Mouse (Mus musculus) lung, embryonic 16.5 days (tissue): ENCODE measurements around the gene Pbx1. TPM values are rescaled to one million over a fixed set of nuclear protein-coding genes. Genes with fewer than 3 reads are reported as not detected.

Source experiments
- ATAC-seq: fragments of 200-750 bp; cut with Nextera tagmentation; 2 replicates; pipeline ENCODE4 v1.8.0; 2017; ENCODE audit warnings: low read depth, mild to moderate bottlenecking, moderate library complexity
- H3K27ac ChIP-seq: fragments of 300-500 bp; sonication (generic); 2 replicates; pipeline ENCODE4 v1.5.1; 2014; ENCODE audit warnings: mild to moderate bottlenecking, control low read depth, low read length
- H3K27me3 ChIP-seq: fragments of 300-500 bp; sonication (generic); 2 replicates; pipeline ENCODE4 v1.6.1; 2014; ENCODE audit warnings: low read depth, low read length, mixed read lengths; ENCODE audit not compliant: control insufficient read depth, insufficient read depth
- H3K36me3 ChIP-seq: fragments of 300-500 bp; sonication (generic); 2 replicates; pipeline ENCODE4 v1.6.1; 2014; ENCODE audit warnings: low read length; ENCODE audit not compliant: control insufficient read depth, insufficient read depth
- H3K4me1 ChIP-seq: fragments of 300-500 bp; sonication (generic); replicated peaks from 2 replicates; pipeline ENCODE4 v1.6.1; 2014; ENCODE audit warnings: low read length, mixed read lengths; ENCODE audit not compliant: control insufficient read depth, insufficient read depth
- H3K4me2 ChIP-seq: fragments of 300-500 bp; sonication (generic); 2 replicates; pipeline ENCODE4 v1.6.1; 2014; ENCODE audit warnings: low read depth, low read length, control low read depth
- H3K4me3 ChIP-seq: fragments of 300-500 bp; sonication (generic); 2 replicates; pipeline ENCODE4 v1.5.1; 2014; ENCODE audit warnings: mild to moderate bottlenecking, low read length, control low read depth
- H3K9ac ChIP-seq: fragments of 300-500 bp; sonication (generic); 2 replicates; pipeline ENCODE4 v1.6.1; 2014; ENCODE audit warnings: low read length, control low read depth
- H3K9me3 ChIP-seq: fragments of 300-500 bp; sonication (generic); 2 replicates; pipeline ENCODE4 v1.6.1; 2016; ENCODE audit warnings: low read length; ENCODE audit not compliant: control insufficient read depth
- WGBS: fragments of 180-500 bp; shearing (Covaris S2); extraction: QIAGEN DNeasy Blood & Tissue Kit; methylation state at CpG from one replicate; pipeline ENCODE4 v1.1.7; 2014; 5-methylcytosine and 5-hydroxymethylcytosine counted together
- polyA plus RNA-seq: library from polyadenylated mRNA; unstranded; fragments of >200 nt; fragmentation: Nextera tagmentation; extraction: Ambion mirVana; gene quantifications from 2 replicates; pipeline ENCODE4 v1.2.1, GENCODE M21; 2015

Pbx1 gene
- polyA plus RNA-seq, 1 experiment from 2014 or later, result 34.3 TPM

GRCm38 (mm10) chr1:168098806-168099205 lies 333.3 kb downstream of the Pbx1 start:
- no peaks in the 10 kb centered on the region for H3K36me3 ChIP-seq
- no peak overlapping the region for H3K9ac ChIP-seq
- no peaks in the 10 kb centered on the region for H3K9me3 ChIP-seq
- no peak for ATAC-seq
- no peaks in the 10 kb centered on the region for H3K4me1 ChIP-seq
- 84% methylated on average over 2 of the region's 2 CpGs for WGBS
- H3K4me3 ChIP-seq, result no peak overlapping the region
- H3K4me2 ChIP-seq, result no peak overlapping the region
- no peak overlapping the region for H3K27ac ChIP-seq
- H3K27me3 ChIP-seq, result no peaks in the 10 kb centered on the region

GRCm38 (mm10) chr1:168094671-168095070 lies 337.4 kb downstream of the Pbx1 start:
- H3K4me1 ChIP-seq, result no peaks in the 10 kb centered on the region

GRCm38 (mm10) chr1:168093044-168093443 lies 339.0 kb downstream of the Pbx1 start:
- Histone ChIP-seq H3K4me1 (no peaks in the 10 kb centered on the region), H3K4me3 (no peak overlapping the region), H3K27me3 (no peaks in the 10 kb centered on the region), H3K4me2 (no peak overlapping the region), H3K36me3 (no peaks in the 10 kb centered on the region), H3K9me3 (no peaks in the 10 kb centered on the region), H3K27ac (no peak overlapping the region), H3K9ac (no peak overlapping the region)
- 63% methylated on average over 2 of the region's 2 CpGs for WGBS
- peak; percentile 54; the same call in 1 of the 2 replicates for ATAC-seq

More at GRCm38 (mm10) chr1:168094671-168095070, 337.4 kb downstream of the Pbx1 start:
- Histone ChIP-seq H3K9ac (no peak overlapping the region), H3K36me3 (no peaks in the 10 kb centered on the region), H3K9me3 (no peaks in the 10 kb centered on the region), H3K27me3 (no peaks in the 10 kb centered on the region), H3K4me2 (no peak overlapping the region), H3K4me3 (no peak overlapping the region), H3K27ac (no peak overlapping the region)
- ATAC-seq, result no peak
- 38% methylated on average over 4 of the region's 4 CpGs for WGBS

- ATAC-seq, result no peak
- no peaks in the 10 kb centered on the region for H3K4me1 ChIP-seq
- H3K9ac ChIP-seq, result no peak overlapping the region
- no peak overlapping the region for H3K4me2 ChIP-seq
- no peak overlapping the region for H3K4me3 ChIP-seq
- WGBS, result 55% methylated on average over 4 of the region's 4 CpGs
- H3K27ac ChIP-seq, result no peak overlapping the region
- H3K27me3 ChIP-seq, result no peaks in the 10 kb centered on the region
- H3K9me3 ChIP-seq, result no peaks in the 10 kb centered on the region
- no peaks in the 10 kb centered on the region for H3K36me3 ChIP-seq
Measured at GRCm38 (mm10) chr1:168091627-168092026, 340.4 kb downstream of the Pbx1 start.

- no peaks in the 10 kb centered on the region for H3K9me3 ChIP-seq
- WGBS, result 84% methylated on average over 7 of the region's 7 CpGs
- H3K4me1 ChIP-seq, result no peaks in the 10 kb centered on the region
- no peak overlapping the region for H3K4me2 ChIP-seq
- H3K27me3 ChIP-seq, result no peaks in the 10 kb centered on the region
- H3K4me3 ChIP-seq, result no peak overlapping the region
- H3K27ac ChIP-seq, result no peak overlapping the region
- no peak for ATAC-seq
- H3K9ac ChIP-seq, result no peak overlapping the region
- no peaks in the 10 kb centered on the region for H3K36me3 ChIP-seq
Measured at GRCm38 (mm10) chr1:168088680-168089079, 343.4 kb downstream of the Pbx1 start.

- no peaks in the 10 kb centered on the region for H3K9me3 ChIP-seq
- no peaks in the 10 kb centered on the region for H3K27me3 ChIP-seq
- 73% methylated on average over 6 of the region's 6 CpGs for WGBS
- H3K4me3 ChIP-seq, result no peak overlapping the region
- no peak overlapping the region for H3K27ac ChIP-seq
- H3K4me2 ChIP-seq, result no peak overlapping the region
- peak; percentile 38; the same call in 1 of the 2 replicates for ATAC-seq
- H3K9ac ChIP-seq, result no peak overlapping the region
- H3K36me3 ChIP-seq, result no peaks in the 10 kb centered on the region
- H3K4me1 ChIP-seq, result no peaks in the 10 kb centered on the region
Measured at GRCm38 (mm10) chr1:168079394-168079767, 352.7 kb downstream of the Pbx1 start.

GRCm38 (mm10) chr1:168078746-168079393 lies 353.2 kb downstream of the Pbx1 start:
- Histone ChIP-seq H3K9me3 (no peaks in the 10 kb centered on the region), H3K9ac (no peak overlapping the region), H3K27ac (no peak overlapping the region), H3K36me3 (no peaks in the 10 kb centered on the region), H3K4me3 (no peak overlapping the region), H3K4me1 (no peaks in the 10 kb centered on the region), H3K27me3 (no peaks in the 10 kb centered on the region), H3K4me2 (no peak overlapping the region)
- ATAC-seq, result no peak
- 87% methylated on average over 10 of the region's 10 CpGs for WGBS

- Histone ChIP-seq H3K4me3 (no peak overlapping the region), H3K4me2 (no peak overlapping the region), H3K36me3 (no peaks in the 10 kb centered on the region), H3K27ac (no peak overlapping the region), H3K27me3 (no peaks in the 10 kb centered on the region), H3K9ac (no peak overlapping the region), H3K4me1 (peaks cover 8% of the 10 kb centered on the region), H3K9me3 (no peaks in the 10 kb centered on the region)
- WGBS, result 62% methylated on average over 5 of the region's 5 CpGs
- ATAC-seq, result no peak
Measured at GRCm38 (mm10) chr1:168071974-168072373, 360.1 kb downstream of the Pbx1 start.

- ATAC-seq, result peak; percentile 68
- WGBS, result 55% methylated on average over 6 of the region's 6 CpGs
- peak overlapping the region; percentile 70 for H3K27ac ChIP-seq
Measured at GRCm38 (mm10) chr1:168070273-168070910, 361.7 kb downstream of the Pbx1 start.

More at GRCm38 (mm10) chr1:168070273-168070910, 361.7 kb downstream of the Pbx1 start:
- Histone ChIP-seq H3K9ac (no peak overlapping the region), H3K4me1 (peaks cover 12% of the 10 kb centered on the region), H3K9me3 (no peaks in the 10 kb centered on the region), H3K4me3 (no peak overlapping the region), H3K27me3 (no peaks in the 10 kb centered on the region), H3K4me2 (no peak overlapping the region), H3K36me3 (no peaks in the 10 kb centered on the region)
